Mouse (Mus musculus) gonadal fat pad, adult 2 months (tissue): Measurements from ENCODE around the gene Serpine2. TPM values are rescaled to one million over a fixed set of nuclear protein-coding genes. Genes with fewer than 3 reads are reported as not detected.

Experiments
- DNase-seq: peaks from one replicate; pipeline ENCODE4 v3.0.0-alpha.2; 2012; ENCODE audit warnings: low read depth
- polyA plus RNA-seq: library from polyadenylated mRNA; depleted of rRNA; stranded (reverse); fragments of >200 nt; gene quantifications from 2 replicates; pipeline ENCODE4 v1.2.3, GENCODE M21; 2012

The Serpine2 gene
- polyA plus RNA-seq, 1 experiment = 91.6 TPM

- DNase-seq = no peak
Measured at GRCm38 (mm10) chr1:79815446-79815845, 45.5 kb downstream of the Serpine2 start.

GRCm38 (mm10) chr1:79809447-79809846 lies 51.5 kb downstream of the Serpine2 start:
- no peak for DNase-seq

- no peak for DNase-seq
Measured at GRCm38 (mm10) chr1:79806865-79807264, 54.1 kb downstream of the Serpine2 start.

- DNase-seq = no peak
Measured at GRCm38 (mm10) chr1:79803614-79804013, 57.4 kb downstream of the Serpine2 start.

- DNase-seq = no peak
Measured at GRCm38 (mm10) chr1:79802858-79803427, 58.0 kb downstream of the Serpine2 start.

- DNase-seq = no peak
Measured at GRCm38 (mm10) chr1:79797084-79797483, 63.9 kb downstream of the Serpine2 start.

- DNase-seq = no peak
Measured at GRCm38 (mm10) chr1:79786267-79786927, 74.6 kb downstream of the Serpine2 start.

GRCm38 (mm10) chr1:79782433-79782832 lies 78.5 kb downstream of the Serpine2 start:
- no peak for DNase-seq

- no peak for DNase-seq
Measured at GRCm38 (mm10) chr1:79778011-79778410, 83.0 kb downstream of the Serpine2 start.

DNA sequence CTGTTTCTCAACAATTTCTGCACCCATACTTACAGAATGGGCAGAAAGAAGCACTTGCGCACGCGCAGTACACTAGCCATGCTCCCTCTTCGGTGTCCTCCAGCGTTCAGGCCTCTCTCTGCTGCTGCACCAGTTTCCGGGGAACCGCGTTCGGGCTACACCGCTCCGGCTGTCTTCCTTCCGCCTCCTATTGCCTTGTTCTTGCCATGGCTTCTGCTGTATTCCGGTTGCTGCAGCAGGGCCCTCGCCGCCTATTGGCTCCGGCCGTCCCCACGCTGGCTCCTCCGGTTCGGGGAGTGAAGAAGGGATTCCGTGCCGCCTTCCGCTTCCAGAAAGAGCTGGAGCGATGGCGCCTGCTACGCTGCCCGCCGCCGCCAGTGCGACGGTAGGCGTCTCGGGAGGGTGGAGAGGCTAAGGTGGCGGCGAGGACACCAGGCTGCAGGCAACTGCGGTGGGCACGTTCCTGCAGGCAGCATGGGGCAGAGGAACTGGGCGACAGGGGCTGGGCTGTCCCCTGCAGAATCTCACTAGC lies 85.0 kb downstream of the Serpine2 start, which contains the start of the genes Mrpl44 and Wdfy1:
Gene Mrpl44, plus strand, starts transcription at position 92 of the 532 bp plus-strand sequence.
Gene Wdfy1, minus strand, starts transcription at position 217 of the 532 bp plus-strand sequence.
- DNase-seq = peak; percentile 74

- DNase-seq = no peak
Measured at GRCm38 (mm10) chr1:79774164-79774780, 86.7 kb downstream of the Serpine2 start.

- no peak for DNase-seq
Measured at GRCm38 (mm10) chr1:79768231-79768630, 92.7 kb downstream of the Serpine2 start.

GRCm38 (mm10) chr1:79764483-79764882 lies 96.5 kb downstream of the Serpine2 start:
- no peak for DNase-seq

DNA sequence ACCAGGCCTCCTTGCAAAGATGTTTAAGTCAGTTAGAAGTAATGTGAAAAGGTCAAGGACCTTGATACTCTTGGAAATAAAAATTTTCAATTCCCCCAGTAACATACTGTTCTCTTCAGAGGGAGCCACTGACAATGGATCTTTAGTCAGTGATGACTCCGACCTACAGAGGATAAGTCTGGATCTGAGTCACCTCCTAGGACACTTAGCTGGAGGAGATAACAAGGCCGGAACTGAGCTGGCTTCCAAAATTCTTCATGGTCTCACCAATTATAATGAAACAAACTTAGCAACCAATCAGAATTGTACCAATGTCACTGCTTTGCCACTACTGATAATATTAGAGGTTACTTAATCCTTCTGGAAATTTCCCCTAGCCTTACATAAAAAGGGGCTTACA lies 96.9 kb downstream of the Serpine2 start:
- no peak for DNase-seq

- DNase-seq = no peak
Measured at GRCm38 (mm10) chr1:79762282-79763250, 98.4 kb downstream of the Serpine2 start.

DNA sequence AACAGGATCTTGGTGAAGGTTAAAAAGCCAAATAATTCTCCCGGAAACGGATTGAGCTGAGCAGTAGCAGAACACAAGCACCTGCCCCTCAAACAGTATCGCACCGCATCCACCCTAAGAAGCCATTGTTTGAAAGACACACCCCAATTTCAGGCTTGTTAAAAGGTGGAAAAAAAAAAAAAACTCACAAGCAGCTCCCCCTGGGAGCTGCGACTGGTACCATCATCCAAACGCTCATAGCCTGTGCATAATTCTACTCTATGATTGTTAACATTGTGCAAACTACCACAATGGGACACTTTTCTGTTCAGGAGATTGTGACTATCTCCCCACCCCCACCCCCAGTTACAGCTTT lies 99.1 kb downstream of the Serpine2 start:
- no peak for DNase-seq

DNA sequence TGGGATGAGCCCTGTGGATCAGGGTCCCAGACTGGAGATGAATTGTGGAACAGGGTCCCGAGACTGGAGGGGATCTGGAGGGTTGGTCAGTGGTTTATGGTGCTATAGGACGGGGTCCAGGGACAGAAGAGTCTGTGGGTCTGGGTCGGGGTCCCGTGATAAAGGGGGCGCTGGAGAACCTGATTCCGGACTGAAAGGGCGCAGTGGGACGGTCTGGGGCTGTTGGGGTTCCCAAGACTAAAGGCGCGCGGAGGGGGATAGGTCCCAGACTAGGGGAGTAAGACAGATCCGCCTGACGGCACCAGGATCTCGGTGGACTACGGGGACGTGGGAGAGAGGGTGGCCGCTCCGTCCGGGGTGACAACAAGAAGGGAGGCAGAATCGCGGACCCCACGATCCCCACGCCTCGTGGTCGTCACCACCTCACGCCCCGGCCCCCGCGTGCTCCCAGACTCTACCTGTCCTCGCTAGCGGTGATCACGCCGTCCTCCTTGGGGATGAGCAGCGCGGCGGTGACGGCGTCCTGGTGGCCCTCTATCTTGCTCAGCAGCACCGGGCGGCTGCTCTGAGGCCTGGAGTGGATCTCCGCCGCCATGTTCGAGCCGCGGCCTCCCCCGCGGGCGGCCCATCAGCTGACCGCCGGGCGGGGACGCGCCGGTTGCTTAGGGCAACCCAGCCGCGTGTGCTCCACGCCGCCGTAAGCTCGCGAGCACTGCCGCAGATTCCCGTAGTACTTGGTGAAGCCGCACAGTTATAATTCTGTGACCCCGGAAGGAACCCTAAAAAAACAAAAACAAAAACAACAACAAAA lies 99.7 kb downstream of the Serpine2 start:
- no peak for DNase-seq

DNA sequence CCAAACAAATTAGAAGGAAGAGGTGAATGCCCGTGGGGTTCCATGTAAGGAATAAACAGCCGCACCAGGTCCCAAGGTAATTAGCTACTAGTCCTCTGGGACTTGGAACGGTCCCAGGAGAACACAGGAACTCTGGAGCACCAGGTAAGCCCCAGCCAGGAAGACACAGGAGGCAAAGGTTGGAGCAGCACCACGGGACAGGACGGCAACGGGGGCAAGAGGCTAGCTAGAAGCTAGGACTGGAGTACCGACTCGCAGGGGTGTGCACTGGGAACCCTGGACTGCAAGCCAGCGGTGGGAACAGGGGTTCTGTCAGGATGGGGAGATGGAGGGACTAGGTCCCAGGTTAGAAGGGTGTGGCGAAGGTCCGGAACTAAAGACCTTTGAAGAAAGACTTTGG lies 100.3 kb downstream of the Serpine2 start:
- no peak for DNase-seq

DNA sequence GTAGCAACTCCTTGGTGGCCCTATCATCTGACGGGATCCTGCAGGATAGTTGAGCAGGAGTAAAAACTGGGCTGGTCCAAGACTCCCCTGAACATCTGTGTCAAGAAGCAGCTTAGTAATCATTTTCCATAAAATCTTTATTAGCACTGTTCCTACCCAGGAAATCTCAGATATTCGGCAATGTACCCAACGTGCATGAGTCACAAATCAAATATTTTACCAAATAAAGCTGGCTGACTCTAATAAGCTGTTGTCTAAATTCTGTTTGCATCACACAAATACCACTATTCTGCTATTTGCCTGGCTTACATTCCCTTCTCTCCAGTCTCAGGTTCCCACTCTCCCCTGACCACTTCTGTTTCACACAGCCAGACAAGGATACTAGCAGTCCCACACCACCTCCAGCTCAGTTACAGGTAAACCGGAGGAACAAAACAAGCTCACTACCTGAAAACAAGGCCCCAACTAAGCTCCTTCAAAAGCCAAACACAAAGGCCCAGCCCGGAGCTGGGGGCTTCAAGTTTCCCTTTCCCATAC lies 101.5 kb downstream of the Serpine2 start:
- DNase-seq = no peak

- DNase-seq = no peak
Measured at GRCm38 (mm10) chr1:79759006-79759405, 102.0 kb downstream of the Serpine2 start.

DNA sequence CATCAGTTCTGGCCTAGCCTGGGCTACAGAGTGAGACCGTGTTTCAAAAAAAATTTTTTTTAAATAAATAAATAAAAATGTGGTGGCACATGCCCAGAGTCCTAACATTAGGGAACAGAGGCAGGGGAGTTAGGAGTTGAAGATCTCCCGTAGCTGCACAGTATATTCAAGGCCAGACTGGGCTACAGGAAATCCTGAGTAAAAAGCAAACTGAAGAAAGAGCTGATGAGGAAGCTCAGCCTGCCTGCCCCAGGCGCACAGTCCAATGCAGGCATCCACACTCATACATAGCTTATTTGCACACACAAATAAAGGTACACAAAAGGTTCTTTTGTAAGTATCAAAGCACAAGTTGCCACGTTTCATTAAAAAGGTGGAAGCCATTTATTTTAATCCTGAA lies 103.4 kb downstream of the Serpine2 start:
- no peak for DNase-seq
